Mouse (Mus musculus) limb, embryonic 12.5 days (tissue): Measurements from ENCODE around the gene Eno1. TPM values are rescaled to one million over a fixed set of nuclear protein-coding genes. Genes with fewer than 3 reads are reported as not detected.

Source experiments
- ATAC-seq: fragments of 200-750 bp; cut with Nextera tagmentation; 2 replicates; pipeline ENCODE4 v1.8.0; 2017; ENCODE audit warnings: low read depth, moderate TSS enrichment; ENCODE audit not compliant: insufficient number of reproducible peaks, insufficient read depth, low FRiP score, low TSS enrichment
- H3K27ac ChIP-seq: fragments of 300-500 bp; sonication (generic); 2 replicates; pipeline ENCODE4 v1.5.1; 2016; ENCODE audit warnings: mild to moderate bottlenecking, moderate library complexity
- H3K27me3 ChIP-seq: fragments of 300-500 bp; sonication (generic); 2 replicates; pipeline ENCODE4 v1.6.1; 2016; ENCODE audit warnings: mild to moderate bottlenecking, moderate library complexity
- H3K36me3 ChIP-seq: fragments of 300-500 bp; sonication (generic); 2 replicates; pipeline ENCODE4 v1.6.1; 2016; ENCODE audit warnings: mild to moderate bottlenecking, moderate library complexity
- H3K4me1 ChIP-seq: fragments of 300-500 bp; sonication (generic); replicated peaks from 2 replicates; pipeline ENCODE4 v1.6.1; 2016
- H3K4me2 ChIP-seq: fragments of 300-500 bp; sonication (generic); 2 replicates; pipeline ENCODE4 v1.6.1; 2016; ENCODE audit warnings: mild to moderate bottlenecking, moderate library complexity
- H3K4me3 ChIP-seq: fragments of 300-500 bp; sonication (generic); replicated peaks from 2 replicates; pipeline ENCODE4 v1.5.1; 2016; ENCODE audit warnings: mild to moderate bottlenecking
- H3K9ac ChIP-seq: fragments of 300-500 bp; sonication (generic); replicated peaks from 2 replicates; pipeline ENCODE4 v1.6.1; 2016; ENCODE audit warnings: mild to moderate bottlenecking, moderate library complexity
- H3K9me3 ChIP-seq: fragments of 300-500 bp; sonication (generic); 2 replicates; pipeline ENCODE4 v1.6.1; 2016; ENCODE audit warnings: mild to moderate bottlenecking, moderate library complexity
- WGBS: fragments of 180-500 bp; shearing (Covaris S2); methylation state at CpG from one replicate; pipeline ENCODE4 v1.1.7; 2016; 5-methylcytosine and 5-hydroxymethylcytosine counted together
- polyA plus RNA-seq: library from polyadenylated mRNA; unstranded; fragments of >200 nt; fragmentation: Nextera tagmentation; extraction: Ambion mirVana; gene quantifications from 2 replicates; pipeline ENCODE4 v1.2.1, GENCODE M21; 2016

Gene Eno1
- polyA plus RNA-seq, 1 experiment from 2014 or later: 1,872 TPM

- Histone ChIP-seq H3K4me2 (no peak overlapping the region), H3K9me3 (no peaks in the 10 kb centered on the region), H3K27me3 (no peaks in the 10 kb centered on the region), H3K4me1 (peaks cover 46% of the 10 kb centered on the region), H3K9ac (no peak overlapping the region), H3K36me3 (no peaks in the 10 kb centered on the region), H3K27ac (peak overlapping the region; percentile 50; the same call in 1 of the 2 replicates), H3K4me3 (no peak overlapping the region)
- no peak for ATAC-seq
- WGBS: 70% methylated on average over 7 of the region's 7 CpGs
Measured at GRCm38 (mm10) chr4:150226818-150227688, 9.5 kb upstream of the Eno1 start.

GRCm38 (mm10) chr4:150228581-150229348 lies 7.8 kb upstream of the Eno1 start:
- Histone ChIP-seq H3K27ac (no peak overlapping the region), H3K4me1 (peaks cover 50% of the 10 kb centered on the region), H3K9me3 (no peaks in the 10 kb centered on the region), H3K27me3 (no peaks in the 10 kb centered on the region), H3K4me3 (no peak overlapping the region), H3K9ac (no peak overlapping the region), H3K4me2 (no peak overlapping the region), H3K36me3 (no peaks in the 10 kb centered on the region)
- WGBS: 44% methylated on average over 7 of the region's 7 CpGs
- no peak for ATAC-seq

- no peak overlapping the region for H3K4me2 ChIP-seq
- H3K27ac ChIP-seq: peak overlapping the region; percentile 50; the same call in 1 of the 2 replicates
- WGBS: 19% methylated on average over 10 of the region's 15 CpGs
- no peak overlapping the region for H3K4me3 ChIP-seq
- H3K9ac ChIP-seq: no peak overlapping the region; the same call in 1 of the 2 replicates
- no peaks in the 10 kb centered on the region for H3K27me3 ChIP-seq
- no peaks in the 10 kb centered on the region for H3K9me3 ChIP-seq
- no peak for ATAC-seq
- no peaks in the 10 kb centered on the region for H3K36me3 ChIP-seq
- peaks cover 52% of the 10 kb centered on the region for H3K4me1 ChIP-seq
Measured at GRCm38 (mm10) chr4:150229747-150230390, 6.7 kb upstream of the Eno1 start.

GRCm38 (mm10) chr4:150230460-150231407 lies 5.8 kb upstream of the Eno1 start:
- peak overlapping the region; percentile 31 for H3K4me2 ChIP-seq
- H3K9ac ChIP-seq: peak overlapping the region; percentile 12; the same call in 1 of the 2 replicates
- H3K4me3 ChIP-seq: no peak overlapping the region
- WGBS: 9% methylated on average over 21 of the region's 21 CpGs
- H3K27ac ChIP-seq: peak overlapping the region; percentile 50; the same call in 1 of the 2 replicates
- H3K9me3 ChIP-seq: no peaks in the 10 kb centered on the region
- H3K4me1 ChIP-seq: peaks cover 54% of the 10 kb centered on the region
- no peaks in the 10 kb centered on the region for H3K27me3 ChIP-seq
- ATAC-seq: no peak
- no peaks in the 10 kb centered on the region for H3K36me3 ChIP-seq

DNA sequence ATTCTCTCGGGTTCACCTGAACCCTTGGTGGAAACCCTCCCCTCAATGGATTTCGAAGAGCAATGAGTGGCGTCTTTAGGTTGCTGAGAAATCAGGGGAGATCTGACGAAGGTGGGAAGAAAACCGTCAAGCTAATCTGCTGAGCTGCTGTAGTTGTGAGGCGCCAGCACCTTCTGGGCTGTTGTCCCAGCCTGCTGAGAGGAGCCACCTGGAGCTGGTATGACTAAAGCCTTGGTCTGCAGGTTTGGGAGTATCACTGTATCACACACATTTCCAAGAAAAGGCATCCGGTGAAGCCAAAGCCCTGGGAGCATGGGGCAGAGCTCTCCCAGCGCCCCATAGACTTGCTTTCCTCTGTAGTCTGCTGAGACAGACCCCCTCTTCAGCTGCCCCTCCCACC lies 4.7 kb upstream of the Eno1 start:
- Histone ChIP-seq H3K36me3 (no peaks in the 10 kb centered on the region), H3K4me1 (peaks cover 51% of the 10 kb centered on the region), H3K9ac (no peak overlapping the region), H3K4me3 (no peak overlapping the region), H3K9me3 (no peaks in the 10 kb centered on the region), H3K4me2 (no peak overlapping the region), H3K27me3 (no peaks in the 10 kb centered on the region), H3K27ac (no peak overlapping the region)
- no peak for ATAC-seq
- WGBS: 49% methylated on average over 8 of the region's 8 CpGs

GRCm38 (mm10) chr4:150234599-150235327 lies 1.8 kb upstream of the Eno1 start:
- peak overlapping the region; percentile 73 for H3K27ac ChIP-seq
- no peaks in the 10 kb centered on the region for H3K27me3 ChIP-seq
- H3K4me1 ChIP-seq: peaks cover 50% of the 10 kb centered on the region
- H3K36me3 ChIP-seq: peaks cover 6% of the 10 kb centered on the region; the same call in 1 of the 2 replicates
- H3K9me3 ChIP-seq: no peaks in the 10 kb centered on the region
- H3K9ac ChIP-seq: no peak overlapping the region
- H3K4me2 ChIP-seq: no peak overlapping the region
- WGBS: 23% methylated on average over 8 of the region's 8 CpGs
- ATAC-seq: no peak
- H3K4me3 ChIP-seq: no peak overlapping the region

- Histone ChIP-seq H3K36me3 (peaks cover 13% of the 10 kb centered on the region; the same call in 1 of the 2 replicates), H3K4me2 (no peak overlapping the region), H3K9ac (no peak overlapping the region), H3K27me3 (no peaks in the 10 kb centered on the region), H3K4me3 (no peak overlapping the region), H3K4me1 (peaks cover 48% of the 10 kb centered on the region), H3K27ac (peak overlapping the region; percentile 64), H3K9me3 (no peaks in the 10 kb centered on the region)
- 81% methylated on average over 4 of the region's 4 CpGs for WGBS
- no peak for ATAC-seq
Measured at GRCm38 (mm10) chr4:150235585-150235984, 936 bp upstream of the Eno1 start.

DNA sequence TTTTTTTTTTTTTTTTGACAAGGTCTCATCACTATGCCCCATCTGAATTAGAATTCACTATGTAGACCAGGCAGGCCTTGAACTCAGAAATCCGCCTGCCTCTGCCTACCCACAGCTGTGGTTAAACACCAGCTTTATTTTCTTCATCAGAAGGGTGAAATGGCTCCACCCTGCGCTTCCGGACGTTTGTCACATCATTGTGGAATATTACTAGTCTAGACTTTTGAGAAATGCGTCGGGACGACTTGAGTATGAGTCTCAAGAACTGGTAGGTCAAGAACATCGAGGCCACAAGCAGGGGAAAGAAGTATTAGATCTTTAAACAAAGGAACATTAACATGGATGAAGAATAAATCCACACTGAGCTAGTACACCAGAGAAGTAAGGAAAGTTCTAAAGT lies 490 bp upstream of the Eno1 start:
- Histone ChIP-seq H3K36me3 (peaks cover 17% of the 10 kb centered on the region), H3K27me3 (no peaks in the 10 kb centered on the region), H3K4me1 (peaks cover 47% of the 10 kb centered on the region), H3K4me2 (peak overlapping the region; percentile 55), H3K9me3 (no peaks in the 10 kb centered on the region), H3K4me3 (peak overlapping the region; percentile 72), H3K9ac (peak overlapping the region; percentile 82), H3K27ac (peak overlapping the region; percentile 99)
- 80% methylated on average over 8 of the region's 8 CpGs for WGBS
- no peak for ATAC-seq

- Histone ChIP-seq H3K9ac (peak overlapping the region; percentile 85), H3K36me3 (peaks cover 34% of the 10 kb centered on the region), H3K27ac (peak overlapping the region; percentile 99), H3K4me1 (peaks cover 48% of the 10 kb centered on the region), H3K27me3 (no peaks in the 10 kb centered on the region), H3K9me3 (no peaks in the 10 kb centered on the region), H3K4me3 (peak overlapping the region; percentile 72), H3K4me2 (peak overlapping the region; percentile 84)
- under 1% methylated on average over 21 of the region's 21 CpGs for WGBS
- ATAC-seq: no peak
Measured at GRCm38 (mm10) chr4:150237636-150238361, 1.3 kb downstream of the Eno1 start.
